Mouse (Mus musculus) kidney, postnatal 0 days (tissue): ENCODE measurements at regions not wholly inside any gene's neighbourhood (a gene's known extent, or its start where the extent isn't known, plus 50 kb on each side); places are given as distances from the start of the nearest gene placed in this dataset.

Source experiments
- ATAC-seq: fragments of 200-750 bp; cut with Nextera tagmentation; replicated peaks from 2 replicates; pipeline ENCODE4 v1.8.0; 2017; ENCODE audit warnings: low read depth, moderate number of reproducible peaks, moderate TSS enrichment, moderate library complexity; ENCODE audit not compliant: low FRiP score
- DNase-seq: peaks from one replicate; pipeline ENCODE4 v3.0.0-alpha.2; 2016; ENCODE audit warnings: low spot score
- H3K27ac ChIP-seq: fragments of 300-500 bp; sonication (generic); 2 replicates; pipeline ENCODE4 v1.5.1; 2014; ENCODE audit warnings: mild to moderate bottlenecking
- H3K27me3 ChIP-seq: fragments of 300-500 bp; sonication (generic); 2 replicates; pipeline ENCODE4 v1.6.1; 2014; ENCODE audit warnings: low read length, mixed read lengths; ENCODE audit not compliant: insufficient read depth
- H3K36me3 ChIP-seq: fragments of 300-500 bp; sonication (generic); 2 replicates; pipeline ENCODE4 v1.6.1; 2014; ENCODE audit warnings: low read length, mixed read lengths; ENCODE audit not compliant: insufficient read depth
- H3K4me1 ChIP-seq: fragments of 300-500 bp; sonication (generic); replicated peaks from 2 replicates; pipeline ENCODE4 v1.6.1; 2014; ENCODE audit warnings: antibody characterized with exemption, low read length, mixed read lengths; ENCODE audit not compliant: insufficient read depth
- H3K4me2 ChIP-seq: fragments of 300-500 bp; sonication (generic); 2 replicates; pipeline ENCODE4 v1.6.1; 2014; ENCODE audit warnings: mild to moderate bottlenecking, low read length, moderate library complexity, mixed read lengths
- H3K4me3 ChIP-seq: fragments of 300-500 bp; sonication (generic); replicated peaks from 2 replicates; pipeline ENCODE4 v1.5.1; 2014; ENCODE audit warnings: low read depth, low read length
- H3K9ac ChIP-seq: fragments of 300-500 bp; sonication (generic); 2 replicates; pipeline ENCODE4 v1.6.1; 2014; ENCODE audit warnings: low read depth, low read length
- H3K9me3 ChIP-seq: fragments of 300-500 bp; sonication (generic); replicated peaks from 2 replicates; pipeline ENCODE4 v1.6.1; 2016; ENCODE audit warnings: low read length, inconsistent platforms, mixed read lengths
- CTCF ChIP-seq: IDR thresholded peaks from 2 replicates; pipeline ENCODE4 v1.5.1; 2016; ENCODE audit warnings: antibody characterized with exemption, low read depth, mild to moderate bottlenecking, moderate library complexity
- WGBS: fragments of 180-500 bp; shearing (Covaris S2); extraction: QIAGEN DNeasy Blood & Tissue Kit; methylation state at CpG from one replicate; pipeline ENCODE4 v1.1.7; 2014; 5-methylcytosine and 5-hydroxymethylcytosine counted together

GRCm38 (mm10) chr19:59761218-59761617, 182.2 kb downstream of the Rab11fip2 start:
- ATAC-seq (no peak), DNase-seq (no peak)
- H3K4me2 ChIP-seq = no peak overlapping the region
- H3K4me3 ChIP-seq = no peak overlapping the region
- no peaks in the 10 kb centered on the region for H3K27me3 ChIP-seq
- H3K4me1 ChIP-seq = no peaks in the 10 kb centered on the region
- TF ChIP-seq CTCF = no peak
- 77% methylated on average over 3 of the region's 3 CpGs for WGBS
- no peaks in the 10 kb centered on the region for H3K9me3 ChIP-seq
- no peaks in the 10 kb centered on the region for H3K36me3 ChIP-seq
- H3K27ac ChIP-seq = no peak overlapping the region
- no peak overlapping the region for H3K9ac ChIP-seq

GRCm38 (mm10) chr19:59784401-59785046, 158.9 kb downstream of the Rab11fip2 start:
- no peak for DNase-seq

GRCm38 (mm10) chr19:59831304-59831703, 112.2 kb downstream of the Rab11fip2 start:
- no peaks in the 10 kb centered on the region for H3K4me1 ChIP-seq
- WGBS = 52% methylated on average over 4 of the region's 4 CpGs
- DNase-seq = no peak
- no peak for ATAC-seq
- no peaks in the 10 kb centered on the region for H3K36me3 ChIP-seq
- no peaks in the 10 kb centered on the region for H3K9me3 ChIP-seq
- no peak overlapping the region for H3K9ac ChIP-seq
- no peaks in the 10 kb centered on the region for H3K27me3 ChIP-seq
- H3K27ac ChIP-seq = no peak overlapping the region
- H3K4me2 ChIP-seq = no peak overlapping the region
- TF ChIP-seq CTCF = no peak
- H3K4me3 ChIP-seq = no peak overlapping the region

More at GRCm38 (mm10) chr19:59784401-59785046, 158.9 kb downstream of the Rab11fip2 start:
- H3K27ac ChIP-seq = no peak overlapping the region
- WGBS = 80% methylated on average over 9 of the region's 9 CpGs
- H3K36me3 ChIP-seq = no peaks in the 10 kb centered on the region
- H3K27me3 ChIP-seq = no peaks in the 10 kb centered on the region
- H3K4me3 ChIP-seq = no peak overlapping the region
- no peak overlapping the region for H3K9ac ChIP-seq
- no peak for ATAC-seq
- no peak overlapping the region for H3K4me2 ChIP-seq
- TF ChIP-seq CTCF = no peak
- H3K4me1 ChIP-seq = no peaks in the 10 kb centered on the region
- no peaks in the 10 kb centered on the region for H3K9me3 ChIP-seq

GRCm38 (mm10) chr19:59837138-59837537, 106.3 kb downstream of the Rab11fip2 start:
- ATAC-seq (no peak), DNase-seq (no peak)
- H3K9ac ChIP-seq = no peak overlapping the region
- no peaks in the 10 kb centered on the region for H3K4me1 ChIP-seq
- H3K9me3 ChIP-seq = no peaks in the 10 kb centered on the region
- no peak overlapping the region for H3K4me2 ChIP-seq
- H3K4me3 ChIP-seq = no peak overlapping the region
- H3K27ac ChIP-seq = no peak overlapping the region
- no peaks in the 10 kb centered on the region for H3K36me3 ChIP-seq
- H3K27me3 ChIP-seq = no peaks in the 10 kb centered on the region
- no peak for TF ChIP-seq CTCF
- WGBS = 87% methylated on average over 4 of the region's 4 CpGs

GRCm38 (mm10) chr19:59837628-59838027, 105.8 kb downstream of the Rab11fip2 start:
- 50% methylated on average over 6 of the region's 6 CpGs for WGBS

GRCm38 (mm10) chr19:59844270-59844669, 99.2 kb downstream of the Rab11fip2 start:
- no peak overlapping the region for H3K27ac ChIP-seq
- no peak overlapping the region for H3K4me2 ChIP-seq
- no peaks in the 10 kb centered on the region for H3K4me1 ChIP-seq
- no peaks in the 10 kb centered on the region for H3K9me3 ChIP-seq
- H3K9ac ChIP-seq = no peak overlapping the region
- H3K27me3 ChIP-seq = no peaks in the 10 kb centered on the region
- WGBS = 84% methylated on average over 3 of the region's 3 CpGs
- no peak overlapping the region for H3K4me3 ChIP-seq
- ATAC-seq (no peak), DNase-seq (no peak)
- no peaks in the 10 kb centered on the region for H3K36me3 ChIP-seq
- TF ChIP-seq CTCF = no peak

More at GRCm38 (mm10) chr19:59837628-59838027, 105.8 kb downstream of the Rab11fip2 start:
- H3K4me1 ChIP-seq = no peaks in the 10 kb centered on the region
- no peaks in the 10 kb centered on the region for H3K27me3 ChIP-seq
- H3K27ac ChIP-seq = no peak overlapping the region
- no peaks in the 10 kb centered on the region for H3K9me3 ChIP-seq
- no peak for DNase-seq
- H3K4me2 ChIP-seq = no peak overlapping the region
- no peaks in the 10 kb centered on the region for H3K36me3 ChIP-seq
- H3K4me3 ChIP-seq = no peak overlapping the region
- no peak overlapping the region for H3K9ac ChIP-seq
- TF ChIP-seq CTCF = no peak
- ATAC-seq = no peak

- ATAC-seq (no peak), DNase-seq (no peak)
- no peak overlapping the region for H3K4me2 ChIP-seq
- H3K36me3 ChIP-seq = no peaks in the 10 kb centered on the region
- no peaks in the 10 kb centered on the region for H3K4me1 ChIP-seq
- no peak overlapping the region for H3K4me3 ChIP-seq
- H3K9ac ChIP-seq = no peak overlapping the region
- no peak for TF ChIP-seq CTCF
- no peaks in the 10 kb centered on the region for H3K27me3 ChIP-seq
- no peaks in the 10 kb centered on the region for H3K9me3 ChIP-seq
- H3K27ac ChIP-seq = no peak overlapping the region
- 94% methylated on average over 1 of the region's 1 CpGs for WGBS
Measured at GRCm38 (mm10) chr19:59846807-59847206, 96.6 kb downstream of the Rab11fip2 start.
